Mouse (Mus musculus) layer of hippocampus, postnatal 14 days (tissue): Measurements from ENCODE around the gene Irs1. TPM values are rescaled to one million over a fixed set of nuclear protein-coding genes. Genes with fewer than 3 reads are reported as not detected.

Experiments used
- DNase-seq, 2 experiments: peaks; one replicate each; pipeline ENCODE4 v3.0.0; 2021 to 2022; ENCODE audit warnings: low spot score in 2 of 2, mixed read lengths in 1 of 2
- total RNA-seq, 2 experiments: library from RNA; stranded (reverse); gene quantifications; 2 replicates each; pipeline ENCODE4 v1.2.3; 2021

The Irs1 gene
- total RNA-seq, 2 experiments from 2014 or later, result 25.8 to 29.5 TPM

DNA sequence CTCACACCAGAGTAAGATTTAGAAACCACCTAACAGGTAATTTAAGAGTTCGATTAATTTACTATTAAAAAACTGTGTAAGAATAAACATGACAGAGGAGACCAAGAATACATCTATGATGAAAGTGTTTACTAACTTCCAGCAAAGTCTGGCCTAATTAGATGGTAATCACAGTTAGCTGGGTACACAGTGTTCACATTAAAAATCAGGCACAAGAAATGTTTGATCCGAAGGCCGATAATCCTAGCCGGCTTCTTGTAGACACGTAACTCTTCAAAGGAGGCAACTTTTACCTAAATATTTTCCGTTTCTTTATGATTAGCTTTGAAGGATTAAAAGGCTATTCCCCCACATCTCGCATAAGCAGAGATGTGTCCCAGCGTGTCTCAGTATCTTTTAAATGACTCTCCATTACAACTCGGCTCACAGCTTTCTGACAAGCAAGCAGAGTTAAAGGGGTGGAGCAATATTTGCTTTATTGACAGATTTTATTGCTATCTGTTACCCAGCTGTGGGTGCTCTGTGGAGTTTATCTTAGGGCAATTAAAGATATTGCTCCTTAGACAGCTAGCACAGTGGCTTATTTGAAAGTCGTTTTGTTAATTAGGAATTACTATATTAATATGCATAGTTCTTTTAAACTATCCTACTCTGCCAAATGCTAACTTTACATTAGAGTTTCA lies 102.5 kb downstream of the Irs1 start:
- DNase-seq, result no peak

DNA sequence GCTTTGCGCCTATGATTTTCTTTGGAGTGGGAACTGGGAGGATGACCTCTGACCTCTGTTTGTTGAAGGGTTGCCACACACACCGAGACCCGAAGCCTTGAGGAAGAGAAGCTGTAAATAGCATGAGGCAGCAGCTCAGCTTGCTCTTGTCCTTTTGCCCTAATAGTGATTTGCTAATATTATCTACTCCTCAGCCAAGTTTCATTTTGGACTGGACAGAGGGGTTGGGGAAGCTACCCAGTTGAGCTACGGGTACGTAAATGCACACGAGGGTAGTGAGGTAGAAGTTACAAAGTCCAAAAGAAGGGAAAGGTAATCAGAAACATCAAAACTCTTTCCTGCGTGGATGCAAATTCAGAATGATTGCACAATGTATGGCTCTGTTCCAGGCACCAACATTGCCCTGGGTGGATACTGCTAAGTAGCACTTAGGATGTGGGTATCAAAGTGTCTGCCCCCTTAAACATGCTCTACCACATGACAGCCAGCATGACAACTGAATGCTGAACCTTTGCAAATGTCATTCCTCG lies 107.2 kb downstream of the Irs1 start:
- DNase-seq, result no peak

Other genes with a start within 250 kb of the Irs1 start
- gene Gm9747, start 58.3 kb downstream of the Irs1 start, total RNA-seq, result not detected
- 1 to 10 TPM; 6.6 to 7.5 TPM for gene Rhbdd1, start 25.0 kb upstream of the Irs1 start, total RNA-seq